Mouse (Mus musculus): ENCODE data around the gene Dixdc1.

DNA sequence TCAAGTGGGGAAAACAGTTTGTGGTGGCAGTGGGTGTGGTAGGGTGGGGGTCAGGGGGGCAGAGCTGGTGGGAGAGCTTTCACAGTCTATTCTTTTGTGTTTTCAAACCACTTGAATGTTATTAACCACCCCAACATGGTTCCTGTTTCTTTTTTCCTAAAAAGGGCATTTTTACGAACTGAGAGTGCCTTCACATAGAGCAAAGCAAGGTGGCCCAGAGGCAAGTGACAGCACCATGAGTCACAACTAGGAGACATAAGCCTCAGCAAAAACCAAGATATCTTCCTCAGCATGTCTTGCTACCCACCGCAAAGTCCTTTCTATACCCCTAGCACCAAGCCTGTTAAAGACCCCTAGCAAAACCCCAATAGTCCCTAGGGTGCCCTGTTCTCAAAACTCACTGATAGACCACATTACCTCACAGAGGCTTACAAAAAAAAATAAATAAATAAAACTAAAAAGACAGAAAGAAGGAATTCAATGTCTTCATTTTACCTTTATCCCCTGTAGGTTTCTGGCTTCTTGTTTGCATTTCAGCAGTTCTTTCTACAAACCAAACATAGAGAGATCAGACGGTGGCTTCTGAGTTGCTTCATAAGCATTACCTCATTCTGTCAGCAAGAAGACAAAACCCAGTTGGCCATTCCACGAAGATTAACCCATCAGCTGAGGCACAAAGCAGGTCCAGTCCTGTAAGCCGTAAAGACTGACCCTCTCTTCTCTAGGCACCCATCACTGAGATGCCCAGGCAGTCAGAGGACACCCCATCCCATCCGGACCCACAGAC is 52.3 kb downstream of the Dixdc1 start:
- TF ChIP-seq CTCF (IDR thresholded peaks at IDR 0.05; ENCODE audit: low read depth, low read length), result no peak
- TF ChIP-seq EP300 (IDR thresholded peaks at IDR 0.05; ENCODE audit: insufficient read depth, low read depth, low read length), result no peak
- TF ChIP-seq POLR2A (IDR thresholded peaks at IDR 0.05; ENCODE audit: insufficient read depth, low read length), result no peak
